Comparison of ENCODE assay signal across 19 mouse cellular contexts in the genomic region with DNA sequence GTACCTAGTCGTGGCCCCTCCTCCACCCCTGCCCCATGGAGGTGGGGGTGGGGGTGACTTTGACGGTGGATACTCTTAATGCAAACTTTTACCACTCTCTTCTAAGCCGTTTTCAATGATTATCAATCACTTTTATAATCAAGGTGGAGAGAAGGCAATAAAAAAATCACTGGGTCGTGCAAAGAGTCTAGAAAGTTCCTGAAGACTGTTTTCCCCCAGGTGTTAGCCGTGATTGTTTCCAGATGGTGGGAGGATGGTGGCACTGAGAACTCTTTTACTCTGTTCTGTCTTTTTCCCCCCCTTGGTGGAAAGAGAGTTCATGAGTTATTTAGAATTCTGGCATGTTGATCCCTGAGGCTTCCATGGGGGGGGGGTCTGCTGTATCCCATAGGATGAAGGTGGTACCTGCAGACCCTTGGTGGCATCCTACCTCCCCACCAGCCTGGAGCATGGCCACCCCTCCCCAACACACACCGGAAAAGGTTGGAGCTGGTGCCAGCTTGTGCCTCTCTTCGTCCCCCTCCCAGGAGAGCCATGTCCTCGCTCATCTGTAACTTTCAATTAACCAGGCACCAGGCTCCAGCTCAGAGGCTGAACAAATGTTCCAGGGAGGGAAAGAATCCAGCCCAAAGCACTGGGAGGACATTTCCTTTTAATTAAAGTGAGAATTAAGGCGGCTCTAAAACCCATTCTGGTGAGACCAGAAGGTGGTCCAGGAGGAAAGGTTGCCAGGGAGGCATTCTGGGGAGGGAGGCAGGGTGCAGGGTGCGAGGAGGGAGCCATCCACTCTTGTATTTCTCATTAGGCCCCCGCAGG. TPM values are rescaled to one million over a fixed set of nuclear protein-coding genes. Genes with fewer than 3 reads are reported as not detected.
DNase-seq lines count a peak whose midpoint lies in the region; ATAC-seq and TF ChIP-seq lines count a peak whose summit lies in the region.
"Had no signal": no experiment of that assay in that cellular context is flagged by ENCODE, and none has a peak within 500 bp of the region (broad histone marks: within the 10 kb centered on the region; RNA-seq: fewer than 3 reads in every experiment).

No protein-coding gene starts in this region.

- TF ChIP-seq CTCF in olfactory bulb, adult 2 months (IDR thresholded peaks at IDR 0.05; ENCODE audit: insufficient read depth, low read depth, low read length) = 0 out of 2 replicates have a peak, but pooled peaks have one; percentile 35

- no peak overlapping the region for H3K4me3 ChIP-seq in heart, embryonic 10.5 days
- no peak overlapping the region for H3K4me3 ChIP-seq in midbrain, embryonic 15.5 days
- no peak overlapping the region for H3K4me3 ChIP-seq in midbrain, embryonic 16.5 days (ENCODE audit: low read depth, low read length)
- no peak overlapping the region for H3K4me3 ChIP-seq in olfactory bulb, adult 2 months (ENCODE audit: insufficient read depth, low read depth, low read length)
- H3K4me3 ChIP-seq: intestine, embryonic 15.5 days; left cerebral cortex, adult 2 months; megakaryocyte, embryonic 14.5 days had no signal

- no peaks in the 10 kb centered on the region for H3K36me3 ChIP-seq in heart, embryonic 10.5 days
- no peaks in the 10 kb centered on the region for H3K36me3 ChIP-seq in midbrain, embryonic 15.5 days (replicated peaks)
- H3K36me3 ChIP-seq in midbrain, embryonic 16.5 days (ENCODE audit: control insufficient read depth, insufficient read depth, low read length) = no peaks in the 10 kb centered on the region
- H3K36me3 ChIP-seq: intestine, embryonic 15.5 days had no signal

- ATAC-seq in midbrain, embryonic 15.5 days (replicated peaks) = no peak
- ATAC-seq in midbrain, embryonic 16.5 days = no peak
- ATAC-seq: CD4-positive, CD25-positive, alpha-beta regulatory T cell, adult 4 months; intestine, embryonic 15.5 days had no signal

- no peak overlapping the region for H3K9ac ChIP-seq in midbrain, embryonic 15.5 days
- H3K9ac ChIP-seq in midbrain, embryonic 16.5 days (ENCODE audit: low read depth, low read length) = no peak overlapping the region
- H3K9ac ChIP-seq: intestine, embryonic 15.5 days had no signal

- no peaks in the 10 kb centered on the region for H3K9me3 ChIP-seq in heart, embryonic 10.5 days
- no peaks in the 10 kb centered on the region for H3K9me3 ChIP-seq in midbrain, embryonic 15.5 days
- no peaks in the 10 kb centered on the region; the same call in 1 of the 2 replicates for H3K9me3 ChIP-seq in midbrain, embryonic 16.5 days (replicated peaks; ENCODE audit: control insufficient read depth, low read length, poor library complexity, severe bottlenecking)
- H3K9me3 ChIP-seq: intestine, embryonic 15.5 days had no signal

- H3K27me3 ChIP-seq in heart, embryonic 10.5 days (ENCODE audit: insufficient read depth, poor library complexity, severe bottlenecking) = peaks cover 18% of the 10 kb centered on the region
- H3K27me3 ChIP-seq in midbrain, embryonic 15.5 days (replicated peaks) = no peaks in the 10 kb centered on the region
- no peaks in the 10 kb centered on the region for H3K27me3 ChIP-seq in midbrain, embryonic 16.5 days (ENCODE audit: control insufficient read depth, insufficient read depth, low read depth, low read length)
- H3K27me3 ChIP-seq: intestine, embryonic 15.5 days had no signal

- no peak overlapping the region for H3K4me2 ChIP-seq in midbrain, embryonic 15.5 days
- H3K4me2 ChIP-seq in midbrain, embryonic 16.5 days (ENCODE audit: low read length) = no peak overlapping the region
- H3K4me2 ChIP-seq: intestine, embryonic 15.5 days; liver, embryonic 11.5 days had no signal

- 66% methylated on average over 11 of the region's 11 CpGs for WGBS in heart, embryonic 10.5 days
- WGBS in midbrain, embryonic 15.5 days = 55% methylated on average over 11 of the region's 11 CpGs
- WGBS in midbrain, embryonic 16.5 days = 54% methylated on average over 11 of the region's 11 CpGs
- 65% methylated on average over 11 of the region's 11 CpGs for WGBS in olfactory bulb, adult 2 months

- TF ChIP-seq POLR2A in olfactory bulb, adult 2 months (IDR thresholded peaks at IDR 0.05; ENCODE audit: insufficient read depth, low read depth, low read length) = no peak

- H3K27ac ChIP-seq in heart, embryonic 10.5 days = peak overlapping the region; percentile 44; the same call in 1 of the 2 replicates
- H3K27ac ChIP-seq in midbrain, embryonic 15.5 days = 0 out of 2 replicates have a peak overlapping the region, but pooled peaks have one; percentile 20
- H3K27ac ChIP-seq in midbrain, embryonic 16.5 days (ENCODE audit: low read length) = no peak overlapping the region
- no peak overlapping the region for H3K27ac ChIP-seq in olfactory bulb, adult 2 months (ENCODE audit: insufficient read depth, low read depth, low read length)
- H3K27ac ChIP-seq: intestine, embryonic 15.5 days; left cerebral cortex, adult 2 months had no signal

- H3K4me1 ChIP-seq in heart, embryonic 10.5 days = peaks cover 49% of the 10 kb centered on the region
- H3K4me1 ChIP-seq in midbrain, embryonic 15.5 days = peaks cover 5% of the 10 kb centered on the region; the same call in 1 of the 2 replicates
- no peaks in the 10 kb centered on the region for H3K4me1 ChIP-seq in midbrain, embryonic 16.5 days (ENCODE audit: control insufficient read depth, insufficient read depth, low read length)
- peaks cover 15% of the 10 kb centered on the region for H3K4me1 ChIP-seq in olfactory bulb, adult 2 months (ENCODE audit: control insufficient read depth, insufficient read depth, low read length)
- H3K4me1 ChIP-seq: intestine, embryonic 15.5 days; megakaryocyte, embryonic 14.5 days had no signal

- no peak for DNase-seq in heart, embryonic 10.5 days (ENCODE audit: low spot score)
- no peak for DNase-seq in heart, adult 9 months (ENCODE audit: low spot score in 2 of 2)
- peak; percentile 47 for DNase-seq in hindlimb bud, embryonic 11.5 days (ENCODE audit: extremely low spot score, low read depth, low spot score)
- DNase-seq in frontal cortex, postnatal 36 days (ENCODE audit: low spot score in 2 of 2) = no peak
- DNase-seq in lung, postnatal 25 days (ENCODE audit: low spot score) = no peak
- DNase-seq: adrenal gland, postnatal 25 days; cerebellum, postnatal 25 days; heart, adult 11 months; right cerebral cortex, postnatal 25 days; thymus, adult 18-20 months had no signal

RNA-seq across cellular contexts. Expression of a gene that starts 53.9 kb away (rescaled TPM):
- polyA plus RNA-seq in heart, embryonic 10.5 days (2016; fragmentation: Nextera tagmentation; extraction: Ambion mirVana) = 0.48 and 0.54 TPM in 2 replicates
- 145 and 155 TPM in 2 replicates for polyA plus RNA-seq in midbrain, embryonic 15.5 days (2015; fragmentation: Nextera tagmentation; extraction: Ambion mirVana)
- polyA plus RNA-seq in midbrain, embryonic 16.5 days (2015; fragmentation: Nextera tagmentation; extraction: Ambion mirVana) = 147 and 182 TPM in 2 replicates
- 94.2 and 142 TPM in 2 replicates for polyA plus RNA-seq in olfactory bulb, adult 2 months (2012; ENCODE audit: insufficient read depth, insufficient read length, low replicate concordance, missing spikeins)
- polyA plus RNA-seq: heart, postnatal 0 days had no signal

Comparison
In these comparisons a context has a peak if more than half of its experiments do, and no peak if none do; other contexts are left out.
1. H3K27ac ChIP-seq: peak in heart, embryonic 10.5 days (single experiment) and midbrain, embryonic 15.5 days (single experiment); none in midbrain, embryonic 16.5 days (single experiment) and olfactory bulb, adult 2 months (single experiment).
2. RNA of a gene that starts 53.9 kb away (polyA plus RNA-seq): 147 to 182 TPM in midbrain, embryonic 16.5 days, 145 to 155 TPM in midbrain, embryonic 15.5 days and 94.2 to 142 TPM in olfactory bulb, adult 2 months; 0.48 to 0.54 TPM in heart, embryonic 10.5 days; every median in the first group is over 10 times any median in the second.